Mouse (Mus musculus): ENCODE data around the gene Tpx2.

DNA sequence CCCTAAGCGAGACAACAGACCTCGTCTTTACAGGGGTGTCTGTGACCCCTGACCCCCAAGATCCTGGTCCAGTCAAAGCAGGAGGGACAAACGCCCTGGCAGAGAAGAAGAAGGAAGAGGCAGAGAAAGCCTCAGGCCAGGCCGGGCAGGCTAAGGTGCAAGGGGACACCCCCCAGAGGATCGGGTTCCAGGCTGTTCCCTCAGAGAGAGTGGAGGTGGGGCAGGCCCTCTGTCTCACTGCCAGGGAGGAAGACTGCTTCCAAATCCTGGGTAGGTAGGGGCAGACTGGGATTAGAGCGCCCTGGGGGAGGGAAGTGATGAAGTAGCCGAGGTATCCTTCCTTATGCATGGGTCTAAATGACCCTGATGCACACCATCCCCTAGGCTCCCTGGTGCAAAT lies 65.7 kb downstream of the Tpx2 start:
- no peak for TF ChIP-seq CTCF (IDR thresholded peaks at IDR 0.05; ENCODE audit: low read depth, low read length)
- no peak for TF ChIP-seq POLR2A (IDR thresholded peaks at IDR 0.05; ENCODE audit: borderline replicate concordance, low read depth, low read length)

All from bone marrow macrophage, adult 2 months (primary cell).